8 mouse cellular contexts compared by ENCODE assay signal in genomic region chr1:67181165-67181564, GRCm38 (mm10). TPM values are rescaled to one million over a fixed set of nuclear protein-coding genes. Genes with fewer than 3 reads are reported as not detected.
A peak's percentile ranks its signal among the peaks of the same experiment; 100 is the strongest.
DNase-seq lines count a peak whose midpoint lies in the region; ATAC-seq and TF ChIP-seq lines count a peak whose summit lies in the region.

No protein-coding gene starts in this region.

- H3K36me3 ChIP-seq in midbrain, embryonic 10.5 days = no peaks in the 10 kb centered on the region
- H3K36me3 ChIP-seq in midbrain, embryonic 16.5 days (ENCODE audit: control insufficient read depth, insufficient read depth, low read length) = no peaks in the 10 kb centered on the region
- H3K36me3 ChIP-seq in forebrain, embryonic 10.5 days (replicated peaks) = no peaks in the 10 kb centered on the region
- H3K36me3 ChIP-seq in intestine, embryonic 16.5 days (ENCODE audit: control insufficient read depth, insufficient read depth, low read length) = no peaks in the 10 kb centered on the region
- H3K36me3 ChIP-seq in liver, embryonic 14.5 days (replicated peaks; ENCODE audit: control insufficient read depth, insufficient read depth, low read depth) = no peaks in the 10 kb centered on the region

- no peak overlapping the region for H3K4me3 ChIP-seq in midbrain, embryonic 10.5 days
- no peak overlapping the region for H3K4me3 ChIP-seq in midbrain, embryonic 16.5 days (ENCODE audit: low read depth, low read length)
- no peak overlapping the region for H3K4me3 ChIP-seq in bone marrow macrophage, adult 2 months (ENCODE audit: insufficient read depth, low read length)
- H3K4me3 ChIP-seq in forebrain, embryonic 10.5 days = no peak overlapping the region
- H3K4me3 ChIP-seq in intestine, embryonic 16.5 days (ENCODE audit: low read length) = no peak overlapping the region
- no peak overlapping the region for H3K4me3 ChIP-seq in liver, embryonic 14.5 days (ENCODE audit: insufficient read depth in 1 of 2, low read depth in 2 of 2, low read length in 2 of 2)

- peak; percentile 58 for DNase-seq in midbrain, embryonic 10.5 days (ENCODE audit: low spot score)
- DNase-seq in forebrain, embryonic 10.5 days (ENCODE audit: extremely low spot score, low spot score) = peak; percentile 49
- peak in 1 of 3 experiments; percentile 7 for DNase-seq in liver, embryonic 14.5 days (ENCODE audit: low read depth in 3 of 3, low spot score in 3 of 3)
- peak; percentile 84 for DNase-seq in retina, embryonic 14.5 days (ENCODE audit: low spot score)
- no peak for DNase-seq in spleen, adult 12 weeks (ENCODE audit: low spot score)

- no peaks in the 10 kb centered on the region for H3K4me1 ChIP-seq in midbrain, embryonic 10.5 days
- no peaks in the 10 kb centered on the region for H3K4me1 ChIP-seq in midbrain, embryonic 16.5 days (ENCODE audit: control insufficient read depth, insufficient read depth, low read length)
- no peaks in the 10 kb centered on the region for H3K4me1 ChIP-seq in bone marrow macrophage, adult 2 months (ENCODE audit: control insufficient read depth, insufficient read depth, low read length)
- no peaks in the 10 kb centered on the region for H3K4me1 ChIP-seq in forebrain, embryonic 10.5 days
- no peaks in the 10 kb centered on the region for H3K4me1 ChIP-seq in intestine, embryonic 16.5 days (ENCODE audit: control insufficient read depth, insufficient read depth, low read length)
- H3K4me1 ChIP-seq in liver, embryonic 14.5 days (replicated peaks; ENCODE audit: control insufficient read depth in 2 of 2, insufficient read depth in 2 of 2, low read length in 1 of 2) = no peaks in the 10 kb centered on the region

- no peaks in the 10 kb centered on the region for H3K9me3 ChIP-seq in midbrain, embryonic 10.5 days (replicated peaks)
- no peaks in the 10 kb centered on the region for H3K9me3 ChIP-seq in midbrain, embryonic 16.5 days (replicated peaks; ENCODE audit: control insufficient read depth, low read length, poor library complexity, severe bottlenecking)
- no peaks in the 10 kb centered on the region for H3K9me3 ChIP-seq in forebrain, embryonic 10.5 days
- H3K9me3 ChIP-seq in intestine, embryonic 16.5 days (ENCODE audit: control insufficient read depth, low read length) = no peaks in the 10 kb centered on the region
- no peaks in the 10 kb centered on the region for H3K9me3 ChIP-seq in liver, embryonic 14.5 days (ENCODE audit: control insufficient read depth, low read length)

- peak; percentile 33; the same call in 1 of the 2 replicates for TF ChIP-seq CTCF in bone marrow macrophage, adult 2 months (IDR thresholded peaks at IDR 0.05; ENCODE audit: low read depth, low read length)
- peak; percentile 50 for TF ChIP-seq CTCF in liver, embryonic 14.5 days (IDR thresholded peaks at IDR 0.05; ENCODE audit: low read depth)

- TF ChIP-seq EP300 in liver, embryonic 14.5 days (IDR thresholded peaks at IDR 0.05; ENCODE audit: low read depth) = no peak

- TF ChIP-seq POLR2A in bone marrow macrophage, adult 2 months (IDR thresholded peaks at IDR 0.05; ENCODE audit: borderline replicate concordance, low read depth, low read length) = no peak

- H3K27ac ChIP-seq in midbrain, embryonic 10.5 days (replicated peaks) = no peak overlapping the region
- H3K27ac ChIP-seq in midbrain, embryonic 16.5 days (ENCODE audit: low read length) = no peak overlapping the region
- H3K27ac ChIP-seq in bone marrow macrophage, adult 2 months (ENCODE audit: insufficient read depth, low read depth, low read length) = no peak overlapping the region
- no peak overlapping the region for H3K27ac ChIP-seq in forebrain, embryonic 10.5 days
- H3K27ac ChIP-seq in intestine, embryonic 16.5 days (ENCODE audit: low read length) = no peak overlapping the region
- H3K27ac ChIP-seq in liver, embryonic 14.5 days = no peak overlapping the region

- ATAC-seq in midbrain, embryonic 16.5 days = no peak
- ATAC-seq in intestine, embryonic 16.5 days = 0 out of 2 replicates have a peak, but pooled peaks have one; percentile 24
- ATAC-seq in liver, embryonic 14.5 days (ENCODE audit: insufficient read depth) = no peak

- H3K4me2 ChIP-seq in midbrain, embryonic 16.5 days (ENCODE audit: low read length) = no peak overlapping the region
- H3K4me2 ChIP-seq in intestine, embryonic 16.5 days (ENCODE audit: low read depth, low read length) = no peak overlapping the region
- H3K4me2 ChIP-seq in liver, embryonic 14.5 days (ENCODE audit: low read depth) = no peak overlapping the region

- 22% methylated on average over 7 of the region's 7 CpGs for WGBS in midbrain, embryonic 10.5 days
- 6% methylated on average over 7 of the region's 7 CpGs for WGBS in midbrain, embryonic 16.5 days
- WGBS in forebrain, embryonic 10.5 days = 18% methylated on average over 7 of the region's 7 CpGs
- WGBS in intestine, embryonic 16.5 days = 11% methylated on average over 7 of the region's 7 CpGs
- 9% methylated on average over 7 of the region's 7 CpGs for WGBS in liver, embryonic 14.5 days (ENCODE audit: insufficient replicate concordance)

- no peak overlapping the region for H3K9ac ChIP-seq in midbrain, embryonic 16.5 days (ENCODE audit: low read depth, low read length)
- H3K9ac ChIP-seq in intestine, embryonic 16.5 days (ENCODE audit: low read depth, low read length) = no peak overlapping the region
- no peak overlapping the region for H3K9ac ChIP-seq in liver, embryonic 14.5 days (replicated peaks)

- no peaks in the 10 kb centered on the region for H3K27me3 ChIP-seq in midbrain, embryonic 10.5 days (ENCODE audit: low read depth, poor library complexity, severe bottlenecking)
- H3K27me3 ChIP-seq in midbrain, embryonic 16.5 days (ENCODE audit: control insufficient read depth, insufficient read depth, low read depth, low read length) = no peaks in the 10 kb centered on the region
- H3K27me3 ChIP-seq in forebrain, embryonic 10.5 days (ENCODE audit: poor library complexity, severe bottlenecking) = no peaks in the 10 kb centered on the region
- H3K27me3 ChIP-seq in intestine, embryonic 16.5 days (replicated peaks; ENCODE audit: control insufficient read depth, insufficient read depth, low read length) = no peaks in the 10 kb centered on the region
- H3K27me3 ChIP-seq in liver, embryonic 14.5 days (ENCODE audit: control insufficient read depth, insufficient read depth, low read length) = no peaks in the 10 kb centered on the region

RNA-seq across cellular contexts. Expression of gene Cps1, which starts 58.3 kb away (rescaled TPM):
- polyA plus RNA-seq in midbrain, embryonic 10.5 days (2016; fragmentation: Nextera tagmentation; extraction: Ambion mirVana) = not detected in 2 replicates
- 0.24 and 0.34 TPM in 2 replicates for polyA plus RNA-seq in midbrain, embryonic 16.5 days (2015; fragmentation: Nextera tagmentation; extraction: Ambion mirVana)
- not detected in 2 replicates for polyA plus RNA-seq in bone marrow macrophage, adult 2 months (2012; ENCODE audit: insufficient read depth, insufficient read length, missing spikeins)
- polyA plus RNA-seq in forebrain, embryonic 10.5 days (2016; fragmentation: Nextera tagmentation; extraction: Ambion mirVana) = 0.05 TPM in 1 of 2 replicates, not detected in the other
- 367 and 463 TPM in 2 replicates for polyA plus RNA-seq in intestine, embryonic 16.5 days (2015; fragmentation: Nextera tagmentation; extraction: Ambion mirVana)
- 1.1 and 1.2 TPM in 2 replicates for polyA plus RNA-seq in liver, embryonic 14.5 days (2012; rRNA removed)
- 2.4 and 2.7 TPM in 2 replicates for polyA plus RNA-seq in liver, embryonic 14.5 days (2014; fragmentation: Nextera tagmentation; extraction: Ambion mirVana)

Comparison
In these comparisons a context has a peak if more than half of its experiments do, and no peak if none do; other contexts are left out.
1. RNA of gene Cps1, which starts 58.3 kb away (polyA plus RNA-seq): 367 to 463 TPM in intestine, embryonic 16.5 days; 1.1 to 2.7 TPM in liver, embryonic 14.5 days, 0.24 to 0.34 TPM in midbrain, embryonic 16.5 days, 0.05 TPM in forebrain, embryonic 10.5 days, not detected in midbrain, embryonic 10.5 days and not detected in bone marrow macrophage, adult 2 months; every median in the first group is over 10 times any median in the second.